ENCODE assay signal across 7 mouse cellular contexts in the genomic region with DNA sequence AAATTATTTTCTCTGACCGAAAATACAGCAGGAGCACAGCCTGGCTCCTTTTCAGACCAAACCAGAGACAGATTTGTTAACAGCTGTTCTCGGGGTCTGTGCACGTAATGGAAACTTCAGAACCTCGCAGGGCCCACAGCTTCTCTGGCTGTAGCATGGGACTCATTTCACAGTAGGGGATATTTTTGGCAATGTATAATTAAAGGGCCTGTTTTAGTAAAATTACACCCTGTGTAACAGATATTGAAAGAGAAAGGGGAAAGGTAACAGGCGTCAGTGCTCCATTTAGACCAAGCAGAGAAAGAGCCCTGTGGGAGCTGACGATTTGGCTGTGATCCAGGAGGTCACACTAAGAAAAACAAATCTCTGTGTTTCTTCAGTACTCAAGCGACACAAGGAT.
DNase-seq lines count a peak whose midpoint lies in the region; ATAC-seq lines count a peak whose summit lies in the region.

No protein-coding gene starts in this region.

- no peaks in the 10 kb centered on the region for H3K9me3 ChIP-seq in limb, embryonic 12.5 days
- H3K9me3 ChIP-seq in limb, embryonic 10.5 days (replicated peaks) = no peaks in the 10 kb centered on the region
- no peaks in the 10 kb centered on the region for H3K9me3 ChIP-seq in embryonic facial prominence, embryonic 10.5 days
- no peaks in the 10 kb centered on the region for H3K9me3 ChIP-seq in hindbrain, embryonic 11.5 days (ENCODE audit: control insufficient read depth, low read length)
- no peaks in the 10 kb centered on the region for H3K9me3 ChIP-seq in limb, embryonic 13.5 days

- H3K27ac ChIP-seq in limb, embryonic 12.5 days = no peak overlapping the region
- no peak overlapping the region for H3K27ac ChIP-seq in limb, embryonic 10.5 days
- H3K27ac ChIP-seq in embryonic facial prominence, embryonic 10.5 days (replicated peaks) = no peak overlapping the region
- H3K27ac ChIP-seq in hindbrain, embryonic 11.5 days (ENCODE audit: low read depth, low read length) = no peak overlapping the region
- H3K27ac ChIP-seq in limb, embryonic 13.5 days = no peak overlapping the region; the same call in 1 of the 2 replicates

- peak; percentile 93 for ATAC-seq in limb, embryonic 12.5 days (ENCODE audit: insufficient number of reproducible peaks, insufficient read depth, low FRiP score, low TSS enrichment, low read depth)
- peak; percentile 85 for ATAC-seq in hindbrain, embryonic 11.5 days (ENCODE audit: low FRiP score)
- peak; percentile 91 for ATAC-seq in limb, embryonic 13.5 days (ENCODE audit: low FRiP score, low read depth)

- no peak overlapping the region; the same call in 1 of the 2 replicates for H3K4me2 ChIP-seq in limb, embryonic 12.5 days
- no peak overlapping the region for H3K4me2 ChIP-seq in hindbrain, embryonic 11.5 days (replicated peaks; ENCODE audit: low read depth, low read length)
- H3K4me2 ChIP-seq in limb, embryonic 13.5 days (replicated peaks) = peak overlapping the region; percentile 45

- DNase-seq in limb, embryonic 10.5 days (ENCODE audit: low spot score) = no peak
- peak; percentile 11 for DNase-seq in embryonic facial prominence, embryonic 10.5 days (ENCODE audit: low spot score)
- peak; percentile 25 for DNase-seq in hindbrain, embryonic 11.5 days (ENCODE audit: low spot score)
- peak; percentile 14 for DNase-seq in right cerebral cortex, postnatal 4 days
- DNase-seq in liver = no peak

- H3K4me3 ChIP-seq in limb, embryonic 12.5 days (replicated peaks) = no peak overlapping the region
- no peak overlapping the region for H3K4me3 ChIP-seq in limb, embryonic 10.5 days
- no peak overlapping the region for H3K4me3 ChIP-seq in embryonic facial prominence, embryonic 10.5 days
- H3K4me3 ChIP-seq in hindbrain, embryonic 11.5 days (ENCODE audit: low read depth, low read length) = no peak overlapping the region
- peak overlapping the region; percentile 5; the same call in 1 of the 2 replicates for H3K4me3 ChIP-seq in limb, embryonic 13.5 days

- 29% methylated on average over 7 of the region's 7 CpGs for whole genome bisulfite sequencing in limb, embryonic 12.5 days
- 69% methylated on average over 7 of the region's 7 CpGs for WGBS in limb, embryonic 10.5 days
- 37% methylated on average over 7 of the region's 7 CpGs for WGBS in embryonic facial prominence, embryonic 10.5 days
- 37% methylated on average over 7 of the region's 7 CpGs for WGBS in hindbrain, embryonic 11.5 days
- 21% methylated on average over 7 of the region's 7 CpGs for whole genome bisulfite sequencing in limb, embryonic 13.5 days

- H3K36me3 ChIP-seq in limb, embryonic 12.5 days = no peaks in the 10 kb centered on the region
- no peaks in the 10 kb centered on the region for H3K36me3 ChIP-seq in limb, embryonic 10.5 days
- H3K36me3 ChIP-seq in embryonic facial prominence, embryonic 10.5 days (replicated peaks) = no peaks in the 10 kb centered on the region
- H3K36me3 ChIP-seq in hindbrain, embryonic 11.5 days (ENCODE audit: control insufficient read depth, insufficient read depth, low read length) = no peaks in the 10 kb centered on the region
- H3K36me3 ChIP-seq in limb, embryonic 13.5 days = no peaks in the 10 kb centered on the region

- H3K27me3 ChIP-seq in limb, embryonic 12.5 days = no peaks in the 10 kb centered on the region
- no peaks in the 10 kb centered on the region for H3K27me3 ChIP-seq in limb, embryonic 10.5 days (ENCODE audit: low read depth, poor library complexity, severe bottlenecking)
- no peaks in the 10 kb centered on the region for H3K27me3 ChIP-seq in embryonic facial prominence, embryonic 10.5 days (replicated peaks; ENCODE audit: low read depth, poor library complexity, severe bottlenecking)
- H3K27me3 ChIP-seq in hindbrain, embryonic 11.5 days (ENCODE audit: control insufficient read depth, insufficient read depth, low read length) = no peaks in the 10 kb centered on the region
- no peaks in the 10 kb centered on the region for H3K27me3 ChIP-seq in limb, embryonic 13.5 days

- no peak overlapping the region for H3K9ac ChIP-seq in limb, embryonic 12.5 days (replicated peaks)
- no peak overlapping the region for H3K9ac ChIP-seq in hindbrain, embryonic 11.5 days (ENCODE audit: low read depth, low read length)
- H3K9ac ChIP-seq in limb, embryonic 13.5 days = no peak overlapping the region

- H3K4me1 ChIP-seq in limb, embryonic 12.5 days (replicated peaks) = no peaks in the 10 kb centered on the region
- H3K4me1 ChIP-seq in limb, embryonic 10.5 days = no peaks in the 10 kb centered on the region
- H3K4me1 ChIP-seq in embryonic facial prominence, embryonic 10.5 days = no peaks in the 10 kb centered on the region; the same call in 1 of the 2 replicates
- H3K4me1 ChIP-seq in hindbrain, embryonic 11.5 days (replicated peaks; ENCODE audit: control insufficient read depth, insufficient read depth, low read length) = no peaks in the 10 kb centered on the region
- no peaks in the 10 kb centered on the region for H3K4me1 ChIP-seq in limb, embryonic 13.5 days

Comparison
In these comparisons a context has a peak if more than half of its experiments do, and no peak if none do; other contexts are left out.
1. DNase-seq: peak in embryonic facial prominence, embryonic 10.5 days (single experiment), hindbrain, embryonic 11.5 days (single experiment) and right cerebral cortex, postnatal 4 days (single experiment); none in limb, embryonic 10.5 days (single experiment) and liver (single experiment).
2. Peak in every context shown above with its lines, with median percentiles within 50 percentile points of each other: ATAC-seq.